Mouse (Mus musculus) stomach, embryonic 16.5 days (tissue): ENCODE measurements around the gene Tll2. TPM values are rescaled to one million over a fixed set of nuclear protein-coding genes. Genes with fewer than 3 reads are reported as not detected.
A peak's percentile ranks its signal among the peaks of the same experiment; 100 is the strongest.

Experiments used
- ATAC-seq: fragments of 200-750 bp; cut with Nextera tagmentation; 2 replicates; pipeline ENCODE4 v1.8.0; 2017; ENCODE audit warnings: moderate number of reproducible peaks, moderate TSS enrichment; ENCODE audit not compliant: insufficient read depth, low FRiP score
- H3K27ac ChIP-seq: fragments of 300-500 bp; sonication (generic); 2 replicates; pipeline ENCODE4 v1.5.1; 2014; ENCODE audit warnings: low read length
- H3K27me3 ChIP-seq: fragments of 300-500 bp; sonication (generic); 2 replicates; pipeline ENCODE4 v1.6.1; 2014; ENCODE audit warnings: low read length, control low read depth, mixed read lengths; ENCODE audit not compliant: control insufficient read depth, insufficient read depth
- H3K36me3 ChIP-seq: fragments of 300-500 bp; sonication (generic); 2 replicates; pipeline ENCODE4 v1.6.1; 2014; ENCODE audit warnings: low read length; ENCODE audit not compliant: control insufficient read depth, insufficient read depth
- H3K4me1 ChIP-seq: fragments of 300-500 bp; sonication (generic); 2 replicates; pipeline ENCODE4 v1.6.1; 2014; ENCODE audit warnings: low read length, control low read depth, mixed read lengths; ENCODE audit not compliant: control insufficient read depth, insufficient read depth
- H3K4me2 ChIP-seq: fragments of 300-500 bp; sonication (generic); 2 replicates; pipeline ENCODE4 v1.6.1; 2014; ENCODE audit warnings: low read depth, low read length, mixed read lengths
- H3K4me3 ChIP-seq: fragments of 300-500 bp; sonication (generic); replicated peaks from 2 replicates; pipeline ENCODE4 v1.5.1; 2014; ENCODE audit warnings: mild to moderate bottlenecking, low read length
- H3K9ac ChIP-seq: fragments of 300-500 bp; sonication (generic); 2 replicates; pipeline ENCODE4 v1.6.1; 2014; ENCODE audit warnings: low read length
- H3K9me3 ChIP-seq: fragments of 300-500 bp; sonication (generic); replicated peaks from 2 replicates; pipeline ENCODE4 v1.6.1; 2016; ENCODE audit warnings: low read length, control low read depth; ENCODE audit not compliant: control insufficient read depth
- WGBS: fragments of 180-500 bp; shearing (Covaris S2); extraction: QIAGEN DNeasy Blood & Tissue Kit; methylation state at CpG from one replicate; pipeline ENCODE4 v1.1.7; 2014; 5-methylcytosine and 5-hydroxymethylcytosine counted together
- polyA plus RNA-seq: library from polyadenylated mRNA; unstranded; fragments of >200 nt; fragmentation: Nextera tagmentation; extraction: Ambion mirVana; gene quantifications from 2 replicates; pipeline ENCODE4 v1.2.1, GENCODE M21; 2015

Gene Tll2
- polyA plus RNA-seq, result 0.21 and 0.29 TPM in 2 replicates

DNA sequence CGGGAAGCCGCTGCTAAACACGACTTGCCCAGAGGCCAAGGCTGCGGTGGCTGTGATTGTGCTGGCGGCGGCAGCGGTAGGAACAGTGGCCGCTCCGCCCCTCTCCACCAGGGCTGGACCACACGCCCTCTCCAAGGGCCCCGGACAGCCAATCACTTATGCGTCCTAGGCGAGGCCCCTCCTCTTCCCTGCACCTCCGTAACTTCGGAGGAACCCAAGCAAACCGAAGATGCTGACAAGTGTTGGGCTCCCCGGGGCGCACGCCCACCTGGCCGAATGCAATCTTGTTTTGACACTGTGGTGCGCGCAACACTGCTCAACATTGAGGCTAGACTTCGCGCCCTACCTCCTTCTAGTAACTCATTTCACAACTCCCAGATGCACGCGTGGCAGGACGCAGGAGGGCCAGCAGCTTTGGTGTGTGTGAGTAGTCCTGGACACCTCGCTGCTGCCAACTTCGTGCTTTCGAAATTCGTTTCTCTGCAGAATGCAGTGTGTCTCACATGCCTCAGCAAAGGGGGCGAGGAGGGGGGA, at the start of gene Tll2:
Tll2 (minus strand) TSS at position 25 of the 534 bp plus-strand sequence.
- Histone ChIP-seq H3K4me3 (peak within 1 kb of the TSS; percentile 48), H3K4me1 (peaks cover 12% of the 10 kb centered on the region), H3K27me3 (peaks cover 24% of the 10 kb centered on the region), H3K36me3 (0 out of 2 replicates have a peak, but pooled peaks cover 5% of the 10 kb centered on the region), H3K9me3 (no peaks in the 10 kb centered on the region), H3K9ac (peak within 1 kb of the TSS; percentile 64), H3K4me2 (peak within 1 kb of the TSS; percentile 88), H3K27ac (no peak within 1 kb of the TSS)
- under 1% methylated on average over 32 of the region's 32 CpGs for WGBS
- ATAC-seq, result peak; percentile 94

DNA sequence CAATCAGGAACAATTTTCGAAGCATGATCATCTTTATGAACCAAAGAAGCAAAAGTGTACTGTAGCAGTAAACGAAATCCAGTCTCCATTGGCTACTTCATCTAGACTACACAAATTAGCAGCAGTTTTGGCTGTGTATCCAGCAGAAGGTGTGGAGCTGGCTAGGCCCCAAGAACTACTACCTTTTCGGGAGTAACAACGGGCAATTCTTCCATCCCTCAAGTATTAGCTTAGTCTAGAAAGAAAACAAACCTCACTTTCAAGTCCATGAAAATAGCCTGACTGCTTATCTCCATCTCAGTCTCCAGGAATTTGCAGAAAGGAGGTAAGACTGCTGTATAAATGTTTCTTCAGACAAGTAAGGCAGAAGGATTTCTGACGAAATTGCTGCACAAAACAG, 47.9 kb upstream of the Tll2 start:
- Histone ChIP-seq H3K4me2 (no peak overlapping the region), H3K4me1 (peaks cover 9% of the 10 kb centered on the region), H3K27ac (no peak overlapping the region), H3K27me3 (no peaks in the 10 kb centered on the region), H3K9me3 (no peaks in the 10 kb centered on the region), H3K9ac (no peak overlapping the region), H3K36me3 (no peaks in the 10 kb centered on the region), H3K4me3 (no peak overlapping the region)
- ATAC-seq, result no peak
- 72% methylated on average over 5 of the region's 5 CpGs for WGBS

DNA sequence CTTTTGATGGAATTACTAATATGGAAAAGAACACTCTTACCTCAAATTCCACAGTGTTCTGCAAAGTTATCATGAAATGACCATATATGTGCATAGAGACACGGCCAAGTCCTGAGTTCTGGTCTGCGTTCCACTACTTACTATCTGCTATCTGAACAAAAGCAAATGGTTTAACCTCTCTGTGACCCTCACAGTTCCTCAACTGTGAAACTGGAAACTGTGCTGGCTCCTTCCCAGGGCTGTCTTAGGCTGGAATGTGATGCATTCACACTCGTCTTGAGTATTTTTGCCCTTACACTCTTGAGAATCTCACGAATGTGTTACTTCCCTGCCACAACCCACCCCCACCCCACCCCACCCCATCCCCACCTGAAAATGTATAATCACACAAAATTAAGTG, 42.3 kb upstream of the Tll2 start:
- H3K4me3 ChIP-seq, result no peak overlapping the region
- H3K27me3 ChIP-seq, result no peaks in the 10 kb centered on the region
- no peak overlapping the region for H3K9ac ChIP-seq
- H3K27ac ChIP-seq, result no peak overlapping the region
- WGBS, result 35% methylated on average over 4 of the region's 4 CpGs
- peaks cover 17% of the 10 kb centered on the region; the same call in 1 of the 2 replicates for H3K36me3 ChIP-seq
- H3K4me1 ChIP-seq, result no peaks in the 10 kb centered on the region
- no peaks in the 10 kb centered on the region for H3K9me3 ChIP-seq
- no peak for ATAC-seq
- no peak overlapping the region for H3K4me2 ChIP-seq

DNA sequence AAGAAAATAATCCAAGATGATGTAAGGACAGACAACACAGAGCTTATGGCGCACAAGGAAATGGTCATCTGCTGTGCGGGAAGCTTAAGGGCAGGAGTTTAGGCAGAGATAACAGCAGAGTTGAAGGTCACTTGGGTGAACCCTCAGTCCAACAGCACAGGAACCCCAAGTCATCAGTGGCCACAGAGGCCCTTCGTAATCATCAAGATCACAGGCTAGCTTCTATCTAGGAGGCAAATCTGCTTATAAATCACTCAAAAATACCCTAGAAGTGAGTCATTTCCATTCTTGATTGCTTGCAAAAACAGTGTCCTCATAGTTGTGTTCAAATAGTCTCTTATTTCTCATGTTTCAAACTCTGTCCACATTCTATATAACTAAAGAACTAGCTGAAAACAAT, 41.6 kb upstream of the Tll2 start:
- Histone ChIP-seq H3K36me3 (peaks cover 17% of the 10 kb centered on the region; the same call in 1 of the 2 replicates), H3K9me3 (no peaks in the 10 kb centered on the region), H3K27me3 (no peaks in the 10 kb centered on the region), H3K4me1 (no peaks in the 10 kb centered on the region), H3K9ac (no peak overlapping the region), H3K4me2 (no peak overlapping the region), H3K27ac (no peak overlapping the region), H3K4me3 (no peak overlapping the region)
- no peak for ATAC-seq
- WGBS, result 90% methylated on average over 3 of the region's 3 CpGs

DNA sequence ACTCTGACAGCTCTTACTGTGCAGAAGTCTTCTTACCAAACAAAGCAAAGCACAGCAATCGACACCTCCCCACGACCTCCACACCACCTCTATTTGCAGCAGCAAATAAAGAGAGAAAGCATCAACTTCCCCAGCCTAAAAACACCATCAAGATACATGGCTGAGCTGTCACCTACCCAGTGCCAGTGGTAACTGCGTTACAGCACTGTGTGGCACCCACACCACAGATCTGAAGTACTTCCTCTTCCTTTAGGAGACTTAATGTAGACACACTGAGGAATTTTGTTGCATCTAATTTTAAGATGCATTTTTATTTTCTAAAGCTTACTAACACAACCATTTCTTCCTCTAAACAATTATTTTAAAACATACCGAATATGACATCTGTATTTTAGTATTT, 39.6 kb upstream of the Tll2 start:
- 79% methylated on average over 4 of the region's 4 CpGs for WGBS
- no peak overlapping the region for H3K9ac ChIP-seq
- H3K4me1 ChIP-seq, result no peaks in the 10 kb centered on the region
- peaks cover 20% of the 10 kb centered on the region; the same call in 1 of the 2 replicates for H3K36me3 ChIP-seq
- H3K4me3 ChIP-seq, result no peak overlapping the region
- no peak for ATAC-seq
- no peaks in the 10 kb centered on the region for H3K27me3 ChIP-seq
- H3K4me2 ChIP-seq, result no peak overlapping the region
- no peak overlapping the region for H3K27ac ChIP-seq
- H3K9me3 ChIP-seq, result no peaks in the 10 kb centered on the region

DNA sequence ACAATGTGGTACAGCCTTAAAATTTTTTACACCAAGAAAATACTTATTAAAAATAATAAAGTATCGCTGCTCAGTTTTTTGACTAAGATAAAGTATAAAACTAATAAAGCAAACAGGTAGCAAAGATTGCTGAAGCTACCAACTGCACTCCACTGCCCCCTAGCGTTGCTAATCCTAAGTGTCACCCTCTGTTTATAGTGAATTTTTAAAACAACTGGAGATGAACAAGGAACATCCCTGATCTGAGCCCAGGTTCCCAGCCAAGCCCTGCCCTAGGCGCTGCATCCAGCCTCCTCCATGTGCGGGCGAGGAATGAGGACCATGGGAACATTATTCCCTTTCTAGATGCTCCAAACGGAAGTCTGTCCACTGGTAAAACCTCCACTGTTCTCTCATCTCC, 37.9 kb upstream of the Tll2 start:
- 70% methylated on average over 6 of the region's 6 CpGs for WGBS
- H3K4me2 ChIP-seq, result no peak overlapping the region
- no peaks in the 10 kb centered on the region for H3K27me3 ChIP-seq
- no peaks in the 10 kb centered on the region for H3K9me3 ChIP-seq
- no peak overlapping the region for H3K27ac ChIP-seq
- peaks cover 27% of the 10 kb centered on the region; the same call in 1 of the 2 replicates for H3K36me3 ChIP-seq
- no peak overlapping the region for H3K9ac ChIP-seq
- H3K4me3 ChIP-seq, result no peak overlapping the region
- no peak for ATAC-seq
- no peaks in the 10 kb centered on the region for H3K4me1 ChIP-seq

DNA sequence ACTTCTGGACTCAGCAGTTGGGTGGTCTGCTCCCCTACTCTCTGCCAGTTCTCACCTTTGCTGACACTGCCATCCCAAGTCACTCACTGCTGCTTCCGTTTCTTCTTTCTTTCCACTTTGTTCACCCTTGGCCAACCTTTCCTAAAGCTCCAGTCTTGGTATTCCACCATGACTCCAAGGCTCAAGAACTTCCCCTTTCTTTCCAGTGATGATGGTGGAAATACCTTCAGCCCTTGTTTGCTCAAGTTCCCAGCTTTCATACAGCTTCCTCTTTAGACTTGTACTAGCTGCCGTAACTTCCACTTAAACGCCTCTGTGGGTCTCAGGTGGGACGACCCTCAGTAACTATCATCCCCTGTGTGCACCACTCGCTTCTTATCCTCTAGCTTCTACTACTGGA, 35.4 kb upstream of the Tll2 start:
- WGBS, result 90% methylated on average over 5 of the region's 5 CpGs
- H3K9ac ChIP-seq, result no peak overlapping the region
- no peak overlapping the region for H3K27ac ChIP-seq
- no peaks in the 10 kb centered on the region for H3K27me3 ChIP-seq
- no peak for ATAC-seq
- peaks cover 24% of the 10 kb centered on the region for H3K36me3 ChIP-seq
- H3K4me3 ChIP-seq, result no peak overlapping the region
- H3K4me2 ChIP-seq, result no peak overlapping the region
- H3K4me1 ChIP-seq, result no peaks in the 10 kb centered on the region
- no peaks in the 10 kb centered on the region for H3K9me3 ChIP-seq

DNA sequence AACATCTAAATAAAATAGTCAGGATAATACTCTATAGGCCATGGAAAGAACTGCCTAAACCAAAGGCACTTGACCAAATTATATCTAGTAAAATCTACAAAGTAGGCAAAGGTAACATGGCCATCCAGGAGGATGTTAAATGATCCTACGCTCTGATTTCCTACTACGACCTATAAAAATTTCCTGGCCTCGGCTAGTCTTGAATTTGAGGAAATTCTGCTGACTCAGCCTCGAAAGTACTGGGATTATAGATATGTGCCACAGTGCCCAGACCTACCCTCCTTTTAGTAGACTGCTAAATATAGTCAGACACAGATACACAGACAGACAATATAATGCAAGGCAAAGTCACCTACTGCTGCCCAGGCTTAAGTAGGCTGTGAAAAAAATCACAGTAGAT, 27.1 kb upstream of the Tll2 start:
- no peak overlapping the region for H3K4me2 ChIP-seq
- no peaks in the 10 kb centered on the region for H3K4me1 ChIP-seq
- H3K27ac ChIP-seq, result no peak overlapping the region
- H3K9ac ChIP-seq, result no peak overlapping the region
- no peaks in the 10 kb centered on the region for H3K27me3 ChIP-seq
- WGBS, result 89% methylated on average over 4 of the region's 4 CpGs
- H3K9me3 ChIP-seq, result no peaks in the 10 kb centered on the region
- peaks cover 24% of the 10 kb centered on the region for H3K36me3 ChIP-seq
- no peak overlapping the region for H3K4me3 ChIP-seq
- no peak for ATAC-seq

DNA sequence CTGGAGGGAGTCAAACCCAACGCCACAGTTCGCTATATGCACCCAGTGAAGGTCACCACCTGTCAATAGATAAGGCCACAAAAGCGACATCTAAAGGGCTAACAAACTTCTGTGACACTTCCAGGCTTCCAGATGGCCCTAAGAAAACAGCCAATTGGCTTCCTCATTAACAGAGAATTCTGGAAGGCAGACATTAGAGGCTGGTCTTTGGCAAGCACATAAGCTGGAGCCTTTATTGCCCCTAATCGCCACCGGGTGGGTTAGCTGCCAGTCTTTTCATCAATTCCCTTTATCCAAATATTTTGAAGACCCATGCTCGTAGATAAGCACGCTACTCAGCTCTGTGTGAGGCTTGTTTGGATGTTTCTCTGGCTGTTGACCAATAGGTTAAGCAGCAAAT, 1.7 kb upstream of the Tll2 start:
- H3K9me3 ChIP-seq, result no peaks in the 10 kb centered on the region
- H3K4me3 ChIP-seq, result no peak overlapping the region
- no peak overlapping the region for H3K4me2 ChIP-seq
- H3K9ac ChIP-seq, result no peak overlapping the region
- H3K27ac ChIP-seq, result no peak overlapping the region
- H3K27me3 ChIP-seq, result peaks cover 24% of the 10 kb centered on the region
- H3K4me1 ChIP-seq, result peaks cover 12% of the 10 kb centered on the region
- 12% methylated on average over 7 of the region's 7 CpGs for WGBS
- H3K36me3 ChIP-seq, result 0 out of 2 replicates have a peak, but pooled peaks cover 5% of the 10 kb centered on the region
- ATAC-seq, result no peak
